Mouse (Mus musculus) CH12.LX (cell line): ENCODE results near the gene Syngap1. TPM values are rescaled to one million over a fixed set of nuclear protein-coding genes. Genes with fewer than 3 reads are reported as not detected.

Source experiments
- DNase-seq: peaks from one replicate; pipeline ENCODE4 v3.0.0-alpha.2; 2013; ENCODE audit errors: extremely low read depth
- H3K27ac ChIP-seq: 2 replicates; pipeline ENCODE4 v1.5.1; 2012; ENCODE audit warnings: low read depth, mild to moderate bottlenecking, control low read depth, moderate library complexity; ENCODE audit not compliant: insufficient read depth
- H3K27me3 ChIP-seq: replicated peaks from 2 replicates; pipeline ENCODE3; 2012; ENCODE audit warnings: inconsistent platforms
- H3K36me3 ChIP-seq, 2 experiments: replicated peaks in 1 of 2; 2 replicates each; pipeline versions ENCODE3 to v1.6.1; 2012; ENCODE audit warnings: inconsistent platforms in 1 of 2, low read length in 1 of 2, mild to moderate bottlenecking in 1 of 2, mixed read lengths in 1 of 2, moderate library complexity in 1 of 2; ENCODE audit not compliant: control insufficient read depth in 1 of 2, insufficient read depth in 1 of 2
- H3K4me1 ChIP-seq, 2 experiments: 2 replicates each; pipeline ENCODE4 v1.6.1; 2012; ENCODE audit warnings: inconsistent platforms in 1 of 2, moderate library complexity in 1 of 2; ENCODE audit not compliant: insufficient read depth in 2 of 2, control insufficient read depth in 1 of 2
- H3K4me2 ChIP-seq: 2 replicates; pipeline ENCODE4 v1.6.1; 2012; ENCODE audit warnings: low read depth, mild to moderate bottlenecking, control low read depth; ENCODE audit not compliant: poor library complexity, insufficient read depth, severe bottlenecking
- H3K4me3 ChIP-seq, 3 experiments: fragments of 150-350 bp in 1 of 3; sonication (generic) in 1 of 3; replicated peaks in 1 of 3; 2 replicates each; pipeline versions ENCODE3 to v1.5.1; 2011 to 2012; ENCODE audit warnings: low read depth in 2 of 3, low read length in 2 of 3, mild to moderate bottlenecking in 2 of 3, moderate library complexity in 2 of 3, control low read depth in 1 of 3, improper control_type of control experiment in 1 of 3, inconsistent platforms in 1 of 3, mixed read lengths in 1 of 3; ENCODE audit not compliant: poor library complexity in 1 of 3
- H3K79me2 ChIP-seq: replicated peaks from 2 replicates; pipeline ENCODE4 v1.6.1; 2012; ENCODE audit warnings: mild to moderate bottlenecking, moderate library complexity; ENCODE audit not compliant: control insufficient read depth, poor library complexity, insufficient read depth, severe bottlenecking; ENCODE audit errors: extremely low read depth
- H3K9ac ChIP-seq: 2 replicates; pipeline ENCODE4 v1.6.1; 2012; ENCODE audit warnings: low read depth, mild to moderate bottlenecking, control low read depth, moderate library complexity; ENCODE audit not compliant: insufficient read depth
- H3K9me3 ChIP-seq: replicated peaks from 2 replicates; pipeline ENCODE3; 2012; ENCODE audit warnings: low read length, inconsistent platforms, mixed read lengths
- BHLHE40 ChIP-seq: IDR thresholded peaks from 2 replicates; pipeline ENCODE4 v1.6.1; 2011; ENCODE audit warnings: mild to moderate bottlenecking, low read depth, low read length, improper control_type of control experiment
- CHD2 ChIP-seq: IDR thresholded peaks from 2 replicates; pipeline ENCODE4 v1.6.1; 2011; ENCODE audit warnings: low read length, improper control_type of control experiment
- CTCF ChIP-seq, 2 experiments: IDR thresholded peaks in 1 of 2; conservative IDR thresholded peaks in 1 of 2; 2 replicates each; pipeline ENCODE4 v1.5.1; 2011 to 2012; ENCODE audit warnings: low read depth in 2 of 2, low read length in 2 of 2, improper control_type of control experiment in 1 of 2, inconsistent platforms in 1 of 2, mild to moderate bottlenecking in 1 of 2, moderate library complexity in 1 of 2
- E2F4 ChIP-seq: IDR thresholded peaks from 2 replicates; pipeline ENCODE4 v1.6.1; 2011; ENCODE audit warnings: low read depth, low read length, improper control_type of control experiment; ENCODE audit not compliant: insufficient replicate concordance
- ETS1 ChIP-seq: conservative IDR thresholded peaks from 2 replicates; pipeline ENCODE4 v1.6.1; 2012; ENCODE audit warnings: low read depth, mild to moderate bottlenecking, inconsistent platforms, low read length, improper control_type of control experiment, moderate library complexity
- JUN ChIP-seq: IDR thresholded peaks from 2 replicates; pipeline ENCODE4 v1.6.1; 2011; ENCODE audit warnings: low read depth, mild to moderate bottlenecking, low read length, improper control_type of control experiment, moderate library complexity; ENCODE audit not compliant: insufficient read depth
- JUND ChIP-seq: conservative IDR thresholded peaks from 2 replicates; pipeline ENCODE4 v1.6.1; 2011; ENCODE audit warnings: low read depth, low read length, improper control_type of control experiment
- MAFK ChIP-seq: IDR thresholded peaks from 2 replicates; pipeline ENCODE4 v1.6.1; 2011; ENCODE audit warnings: low read length, improper control_type of control experiment; ENCODE audit not compliant: insufficient replicate concordance
- MAX ChIP-seq: IDR thresholded peaks from 2 replicates; pipeline ENCODE4 v1.6.1; 2011; ENCODE audit warnings: low read length, improper control_type of control experiment
- MXI1 ChIP-seq: IDR thresholded peaks from 2 replicates; pipeline ENCODE4 v1.6.1; 2011; ENCODE audit warnings: mild to moderate bottlenecking, low read depth, low read length, improper control_type of control experiment
- MYC ChIP-seq: IDR thresholded peaks from 2 replicates; pipeline ENCODE4 v1.6.1; 2011; ENCODE audit warnings: low read depth, mild to moderate bottlenecking, improper control_type of control experiment, low read length
- NELFE ChIP-seq: IDR thresholded peaks from 2 replicates; pipeline ENCODE4 v1.6.1; 2011; ENCODE audit warnings: low read depth, low read length, improper control_type of control experiment
- NRF1 ChIP-seq: IDR thresholded peaks from 2 replicates; pipeline ENCODE4 v1.6.1; 2014; ENCODE audit warnings: low read depth, mild to moderate bottlenecking, inconsistent platforms, low read length, improper control_type of control experiment, moderate library complexity
- PAX5 ChIP-seq: IDR thresholded peaks from 2 replicates; pipeline ENCODE4 v1.6.1; 2012; ENCODE audit warnings: low read length, inconsistent platforms, mixed read lengths
- POLR2A ChIP-seq: IDR thresholded peaks from 2 replicates; pipeline ENCODE4 v1.6.1; 2011; ENCODE audit warnings: low read depth, mild to moderate bottlenecking, improper control_type of control experiment, low read length
- POLR2AphosphoS2 ChIP-seq: IDR thresholded peaks from 2 replicates; pipeline ENCODE4 v1.6.1; 2011; ENCODE audit warnings: low read depth, low read length, improper control_type of control experiment
- RAD21 ChIP-seq: IDR thresholded peaks from 2 replicates; pipeline ENCODE4 v1.6.1; 2011; ENCODE audit warnings: low read depth, mild to moderate bottlenecking, low read length, improper control_type of control experiment, moderate library complexity
- SIN3A ChIP-seq: IDR thresholded peaks from 2 replicates; pipeline ENCODE4 v1.6.1; 2012; ENCODE audit warnings: low read length, improper control_type of control experiment, inconsistent platforms
- TCF12 ChIP-seq: IDR thresholded peaks from 2 replicates; pipeline ENCODE4 v1.6.1; 2014; ENCODE audit warnings: low read depth, mild to moderate bottlenecking, inconsistent platforms, low read length, improper control_type of control experiment
- UBTF ChIP-seq: IDR thresholded peaks from 2 replicates; pipeline ENCODE4 v1.6.1; 2012; ENCODE audit warnings: low read depth, mild to moderate bottlenecking, inconsistent platforms, low read length, improper control_type of control experiment, moderate library complexity
- USF1 ChIP-seq: IDR thresholded peaks from 2 replicates; pipeline ENCODE4 v1.6.1; 2014; ENCODE audit warnings: low read depth, mild to moderate bottlenecking, inconsistent platforms, low read length, improper control_type of control experiment
- ZMIZ1 ChIP-seq: IDR thresholded peaks from 2 replicates; pipeline ENCODE4 v1.6.1; 2012; ENCODE audit warnings: low read depth, mild to moderate bottlenecking, inconsistent platforms, low read length, improper control_type of control experiment
- dilution Hi-C: fragments of 300-500 bp; cut with MboI; formaldehyde crosslinking; loops from 2 replicates; pipeline ENCODE4 v1.14.3; 2020; ENCODE audit warnings: low sequenced_read_pairs; ENCODE audit not compliant: extremely low pct_unique_long_range_greater_than_20kb, extremely low pct_ligation_motif_present
- in situ Hi-C: fragments of 300-500 bp; cut with MboI; formaldehyde crosslinking; loops from 3 replicates; pipeline ENCODE4 v1.14.3; 2019; ENCODE audit warnings: low sequenced_read_pairs, low pct_ligation_motif_present, low pct_unique_long_range_greater_than_20kb, mixed read lengths
- polyA plus RNA-seq: library from polyadenylated mRNA; unstranded; fragments of >175 nt; gene quantifications from 2 replicates; pipeline ENCODE4 v1.2.1, GENCODE M21; 2012; ENCODE audit warnings: low read depth; ENCODE audit not compliant: insufficient read length
- total RNA-seq, 2 experiments: library from RNA; depleted of rRNA; stranded (reverse); fragments of 300-350 nt in 1 of 2; fragments of >200 nt in 1 of 2; gene quantifications; 2 replicates each; pipeline ENCODE4 v1.2.3; 2012 to 2014

The Syngap1 gene
- total and polyA plus RNA-seq, 3 experiments, result 1.3 to 2.4 TPM; not detected in 1

DNA sequence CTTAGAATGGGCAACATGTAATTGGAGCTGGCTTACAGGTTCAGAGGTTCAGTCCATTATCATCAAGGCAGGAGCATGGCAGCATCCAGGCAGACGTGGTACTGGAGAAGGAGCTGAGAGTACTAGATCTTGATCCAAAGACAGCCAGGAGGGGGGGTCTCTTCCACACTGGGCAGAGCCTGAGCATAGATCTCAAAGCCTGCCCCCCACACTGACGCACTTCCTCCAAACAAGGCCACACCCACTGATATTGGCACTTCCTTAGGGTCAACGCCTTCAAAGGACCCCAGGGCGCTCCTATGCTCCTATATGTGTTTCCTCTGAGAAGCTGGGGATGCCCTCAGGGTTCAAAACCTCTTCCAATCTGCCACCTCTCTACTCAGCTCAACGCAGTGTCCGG lies 54.0 kb downstream of the Syngap1 start:
- H3K9ac ChIP-seq, result no peak overlapping the region
- no peak overlapping the region for H3K27ac ChIP-seq
- H3K4me3 ChIP-seq, result no peak overlapping the region
- H3K36me3 ChIP-seq, result no peaks in the 10 kb centered on the region
- TF ChIP-seq POLR2A (no peak), JUND (no peak), BHLHE40 (no peak), USF1 (no peak), POLR2AphosphoS2 (no peak), TCF12 (no peak), MXI1 (no peak), CHD2 (no peak), PAX5 (no peak), SIN3A (no peak), E2F4 (no peak), CTCF (conservative IDR thresholded peaks at IDR 0.05 in 1 of 2, IDR thresholded peaks at IDR 0.05 in 1 of 2; ENCODE audit: low read depth in 2 of 2, low read length in 2 of 2) (no peak), ZMIZ1 (no peak), JUN (no peak), NELFE (no peak)
- no peak overlapping the region for H3K4me2 ChIP-seq
- no peaks in the 10 kb centered on the region for H3K4me1 ChIP-seq
- no peak for DNase-seq
- in situ Hi-C loops (no loop called here), dilution Hi-C loops (no loop called here)
- H3K79me2 ChIP-seq, result no peaks in the 10 kb centered on the region
- no peaks in the 10 kb centered on the region for H3K27me3 ChIP-seq
- H3K9me3 ChIP-seq, result no peaks in the 10 kb centered on the region

- Histone ChIP-seq H3K79me2 (no peaks in the 10 kb centered on the region), H3K4me1 (no peaks in the 10 kb centered on the region), H3K4me2 (no peak overlapping the region), H3K36me3 (no peaks in the 10 kb centered on the region), H3K9me3 (no peaks in the 10 kb centered on the region), H3K9ac (no peak overlapping the region), H3K27me3 (no peaks in the 10 kb centered on the region), H3K27ac (no peak overlapping the region), H3K4me3 (no peak overlapping the region)
- dilution Hi-C loops (no loop called here), in situ Hi-C loops (no loop called here)
- TF ChIP-seq NRF1, result no peak
- TF ChIP-seq BHLHE40, result 0 out of 2 replicates have a peak, but pooled peaks have one; percentile 10
- DNase-seq, result no peak
These were observed 54.5 kb downstream of the Syngap1 start for GRCm38 (mm10) chr17:26995562-26995961.

- Histone ChIP-seq H3K9ac (no peak overlapping the region), H3K4me1 (no peaks in the 10 kb centered on the region), H3K4me2 (no peak overlapping the region), H3K4me3 (no peak overlapping the region), H3K79me2 (no peaks in the 10 kb centered on the region), H3K9me3 (no peaks in the 10 kb centered on the region), H3K36me3 (no peaks in the 10 kb centered on the region), H3K27ac (no peak overlapping the region), H3K27me3 (no peaks in the 10 kb centered on the region)
- in situ Hi-C loops (no loop called here), dilution Hi-C loops (no loop called here)
- no peak for DNase-seq
- no peak for TF ChIP-seq UBTF
- no peak for TF ChIP-seq MAX
- TF ChIP-seq JUN, result no peak
- TF ChIP-seq JUND, result no peak
- TF ChIP-seq ETS1, result no peak
- TF ChIP-seq TCF12, result no peak
- TF ChIP-seq POLR2AphosphoS2, result no peak
- no peak for TF ChIP-seq NELFE
- no peak for TF ChIP-seq MXI1
- TF ChIP-seq MYC, result no peak
- TF ChIP-seq RAD21, result no peak
- TF ChIP-seq MAFK, result no peak
These were observed 56.6 kb downstream of the Syngap1 start for GRCm38 (mm10) chr17:26997661-26998060.
